Mouse (Mus musculus) effector memory CD4-positive, alpha-beta T cell, adult 7 months (primary cell): Measurements from ENCODE around the gene Prss42. TPM values are rescaled to one million over a fixed set of nuclear protein-coding genes. Genes with fewer than 3 reads are reported as not detected.

Experiments
- polyA plus RNA-seq: library from polyadenylated mRNA; unstranded; fragments of 100-300 nt; shearing (Covaris generic); gene quantifications from one replicate; pipeline ENCODE4 v1.2.1, GENCODE M21; 2017

Prss42 gene
- polyA plus RNA-seq: not detected

DNA sequence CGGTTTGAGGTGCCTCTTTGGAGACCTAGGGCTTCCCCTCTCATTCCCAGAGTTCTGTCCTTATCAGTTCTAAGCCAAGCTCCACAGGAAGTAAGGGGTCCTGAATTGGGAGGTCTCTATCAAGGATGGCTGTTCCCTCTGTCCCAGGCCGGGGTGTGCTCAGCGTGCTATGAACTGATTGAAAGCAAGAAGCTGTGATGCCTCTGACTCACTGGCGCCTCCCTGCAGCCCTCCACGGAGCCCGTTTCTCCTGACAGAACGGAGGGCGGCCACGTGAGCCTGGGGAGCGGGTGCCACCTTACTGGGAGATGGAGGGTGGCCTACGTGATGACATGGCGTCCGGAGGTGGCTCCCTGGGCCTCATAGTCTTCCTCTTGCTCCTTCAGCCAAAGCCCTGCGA is at the start of gene Prss42:
Prss42 (plus strand) TSS at position 301 of the 400 bp plus-strand sequence.

DNA sequence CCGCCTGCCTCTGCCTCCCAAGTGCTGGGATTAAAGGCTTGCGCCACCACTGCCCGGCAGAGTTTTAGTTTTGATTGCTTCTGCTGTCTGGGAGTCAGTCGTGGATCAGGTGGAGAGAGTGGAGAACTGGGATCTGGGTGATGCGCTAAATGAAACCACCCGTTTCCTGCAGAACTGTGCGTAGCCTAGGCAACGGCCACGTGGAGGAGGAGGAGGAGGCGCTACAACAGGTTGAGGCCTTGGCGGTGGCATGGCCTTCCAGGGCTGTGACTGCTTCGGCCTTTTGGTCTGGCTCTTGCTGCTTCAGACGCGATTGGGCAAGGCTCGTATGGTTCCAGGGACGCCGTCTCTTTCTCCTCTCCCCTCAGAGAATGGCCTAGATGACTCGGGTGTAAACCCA is 15.8 kb downstream of the Prss42 start, which contains the start of gene Prss44:
Prss44 (plus strand) TSS at position 206 of the 400 bp plus-strand sequence.

DNA sequence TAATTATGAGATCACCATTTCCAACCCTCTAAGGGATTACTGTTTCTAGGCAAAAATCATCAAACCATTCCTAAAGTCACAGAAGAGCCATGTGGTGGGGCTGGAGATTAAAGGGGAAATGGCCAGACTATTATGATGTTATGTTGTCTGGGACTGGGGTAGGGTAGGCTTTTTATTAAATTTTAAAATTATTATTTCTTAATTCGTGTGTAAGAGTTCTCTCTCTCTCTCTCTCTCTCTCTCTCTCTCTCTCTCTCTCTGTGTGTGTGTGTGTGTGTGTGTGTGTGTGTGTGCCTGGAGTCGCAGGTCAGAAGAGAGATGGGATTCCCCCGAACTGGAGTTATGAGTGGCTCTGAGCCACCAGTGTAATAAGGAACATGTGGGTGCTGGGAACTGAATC is 28.4 kb downstream of the Prss42 start, which contains the start of gene Prss43:
Prss43 (plus strand) TSS at position 301 of the 400 bp plus-strand sequence.

DNA sequence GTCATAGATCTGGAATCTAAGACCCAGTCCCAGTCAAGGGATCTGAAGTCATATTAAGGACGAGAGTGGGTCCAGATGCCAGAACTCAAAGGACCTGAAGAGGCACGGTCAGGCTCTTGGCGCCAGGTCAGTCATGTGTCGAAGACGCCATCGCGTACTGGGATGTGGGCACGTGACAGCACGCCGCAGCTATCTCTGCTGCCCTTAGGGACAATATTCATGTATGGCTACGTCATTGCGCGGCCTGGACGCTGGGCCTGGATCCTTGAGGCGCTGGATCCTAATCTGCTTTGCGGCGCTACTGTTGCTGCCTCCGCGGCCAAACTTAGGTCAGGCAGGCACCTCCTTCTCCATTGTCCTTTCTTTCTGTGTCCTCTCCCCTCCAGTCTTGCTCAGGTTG is 36.4 kb downstream of the Prss42 start, which contains the start of gene Prss45:
Prss45 (plus strand) TSS at position 178 of the 400 bp plus-strand sequence.

DNA sequence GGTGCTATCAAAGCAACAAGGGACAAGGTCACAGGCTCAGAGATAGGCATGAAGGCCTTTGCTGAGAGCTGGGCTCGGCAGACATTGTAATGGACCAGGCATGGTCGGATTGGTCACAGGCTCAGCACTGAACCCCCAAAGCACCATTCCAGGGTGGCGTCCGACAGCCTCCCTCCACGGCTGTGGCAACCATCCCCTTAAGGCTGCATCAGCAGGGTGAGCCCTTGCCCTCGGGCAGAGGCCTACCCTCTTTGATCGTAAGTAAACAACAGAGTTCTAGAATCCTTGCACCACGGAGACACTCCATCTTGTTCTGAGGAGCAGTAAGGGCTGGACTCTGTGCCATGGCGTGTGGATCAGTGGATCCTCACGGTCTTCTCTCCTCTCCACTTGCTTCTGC is 46.2 kb downstream of the Prss42 start, which contains the start of gene Prss46:
Prss46 (plus strand) TSS at position 301 of the 400 bp plus-strand sequence.

Other genes with a start within 250 kb of the Prss42 start
- 2.5 TPM for gene Nradd, start 173.7 kb upstream of the Prss42 start, polyA plus RNA-seq
- 86.4 TPM for gene Nbeal2, start 144.0 kb upstream of the Prss42 start, polyA plus RNA-seq
- 200 TPM for gene Ccdc12, start 141.7 kb upstream of the Prss42 start, polyA plus RNA-seq
- not detected for gene Myl3, start 56.3 kb upstream of the Prss42 start, polyA plus RNA-seq
- 0.34 TPM for gene Pth1r, start 51.0 kb upstream of the Prss42 start, polyA plus RNA-seq
- gene Prss44, start 15.8 kb downstream of the Prss42 start, polyA plus RNA-seq: 0.91 TPM
- gene Prss43, start 28.5 kb downstream of the Prss42 start, polyA plus RNA-seq: 0.38 TPM
- gene Prss45, start 36.4 kb downstream of the Prss42 start, polyA plus RNA-seq: not detected
- gene Prss46, start 46.3 kb downstream of the Prss42 start, polyA plus RNA-seq: not detected
- gene Prss50, start 59.8 kb downstream of the Prss42 start, polyA plus RNA-seq: not detected
- gene Als2cl, start 81.7 kb downstream of the Prss42 start, polyA plus RNA-seq: 21.2 TPM
- gene Tmie, start 81.9 kb downstream of the Prss42 start, polyA plus RNA-seq: 0.79 TPM
- not detected for gene Fam240a, start 118.7 kb downstream of the Prss42 start, polyA plus RNA-seq
- gene Tdgf1, start 148.0 kb downstream of the Prss42 start, polyA plus RNA-seq: 0.88 TPM
- gene Lrrc2, start 153.4 kb downstream of the Prss42 start, polyA plus RNA-seq: not detected
- not detected for gene Rtp3, start 192.4 kb downstream of the Prss42 start, polyA plus RNA-seq
- gene Ltf, start 221.1 kb downstream of the Prss42 start, polyA plus RNA-seq: not detected